Mouse (Mus musculus) gastrocnemius, postnatal 14 days (tissue): Measurements from ENCODE around the gene Mllt3. TPM values are rescaled to one million over a fixed set of nuclear protein-coding genes. Genes with fewer than 3 reads are reported as not detected.

Experiments used
- DNase-seq: peaks from one replicate; pipeline ENCODE4 v3.0.0; 2021; ENCODE audit warnings: mixed read lengths
- intact Hi-C: fragments of 180-260 bp; cut with DNase I; formaldehyde crosslinking; loops from one replicate; pipeline ENCODE4 v1.15.1; 2025; ENCODE audit warnings: low total_unique reads
- total RNA-seq, 2 experiments: library from RNA; stranded (reverse); gene quantifications; 2 replicates each; pipeline ENCODE4 v1.2.3; 2021

The Mllt3 gene
- total RNA-seq, 2 experiments from 2014 or later: 33.5 TPM

DNA sequence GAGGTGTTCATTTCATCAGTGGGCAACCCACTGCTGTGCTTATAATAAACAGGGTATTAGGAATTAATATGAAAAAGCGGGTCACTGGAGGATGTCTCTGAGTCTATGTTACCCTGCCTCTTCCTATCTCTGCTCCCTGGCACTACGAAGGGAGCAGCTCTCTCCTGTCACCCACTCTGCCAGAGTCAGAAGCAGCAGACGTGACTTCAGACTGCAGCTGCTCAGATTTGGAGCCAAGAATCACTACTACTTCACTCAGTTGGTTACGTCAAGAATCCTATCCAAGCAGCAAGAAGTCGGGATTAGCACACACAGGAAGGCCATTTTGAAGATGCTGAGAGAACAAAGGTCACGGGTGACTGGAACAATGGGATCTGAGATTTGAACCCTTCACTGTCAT lies 71.3 kb downstream of the Mllt3 start:
- DNase-seq: no peak
- intact Hi-C loops: no loop called here

DNA sequence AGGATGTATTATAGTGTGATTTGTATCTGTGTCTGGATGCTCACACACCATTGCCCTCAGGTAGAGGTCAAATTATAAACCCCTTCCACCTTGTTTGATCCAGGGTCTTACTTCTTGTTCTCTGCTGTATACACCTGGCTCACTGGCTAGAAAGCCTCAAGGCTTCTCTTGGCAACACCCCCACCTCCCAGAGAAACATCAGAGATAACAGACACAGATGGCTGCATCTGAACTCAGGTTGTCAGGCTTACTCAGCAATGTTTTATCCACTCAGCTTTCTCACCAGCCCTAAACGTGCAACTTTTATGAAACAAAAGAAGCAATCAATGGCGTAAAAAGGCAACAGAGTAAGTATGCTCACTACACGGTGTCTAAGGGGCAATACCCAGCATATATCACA lies 75.3 kb downstream of the Mllt3 start:
- intact Hi-C loops: no loop called here
- no peak for DNase-seq

DNA sequence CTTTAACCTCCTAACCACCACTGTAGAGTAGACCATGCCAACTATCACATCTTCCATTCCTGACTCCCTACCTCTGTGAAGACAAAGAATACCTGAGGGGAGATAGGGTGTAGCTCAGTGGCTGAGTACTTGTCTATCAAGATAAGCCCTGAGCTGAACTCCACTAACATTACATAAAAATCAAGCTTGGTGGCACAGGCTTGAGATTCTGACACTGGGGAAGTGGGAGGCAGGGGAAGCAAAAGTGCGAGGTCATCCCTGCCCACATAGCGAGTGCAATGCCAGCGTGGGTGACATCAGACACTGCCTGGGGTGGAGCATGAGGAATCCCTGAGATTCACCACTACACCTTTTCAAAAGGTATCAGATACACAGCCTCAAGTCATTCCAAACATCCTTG lies 76.0 kb downstream of the Mllt3 start:
- intact Hi-C loops: no loop called here
- no peak for DNase-seq

DNA sequence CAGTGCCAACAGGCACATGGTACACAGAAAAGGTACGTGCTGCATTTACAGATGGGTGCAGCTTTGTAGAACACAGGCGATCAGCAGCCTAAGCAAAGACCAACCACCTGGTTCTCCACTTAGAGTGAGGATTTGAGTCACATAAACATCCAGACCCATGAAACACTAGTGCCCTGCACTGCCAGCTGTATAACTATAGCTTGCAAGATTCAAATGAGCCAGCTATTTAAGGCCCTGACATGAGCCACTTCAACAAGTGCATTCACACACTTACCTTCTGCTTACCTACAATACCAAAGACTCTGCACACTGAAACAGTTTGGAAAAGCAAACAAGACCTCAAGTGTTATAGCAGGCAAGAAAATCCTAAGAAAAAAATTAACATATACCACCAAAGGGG lies 78.0 kb downstream of the Mllt3 start:
- DNase-seq: no peak
- intact Hi-C loops: no loop called here

DNA sequence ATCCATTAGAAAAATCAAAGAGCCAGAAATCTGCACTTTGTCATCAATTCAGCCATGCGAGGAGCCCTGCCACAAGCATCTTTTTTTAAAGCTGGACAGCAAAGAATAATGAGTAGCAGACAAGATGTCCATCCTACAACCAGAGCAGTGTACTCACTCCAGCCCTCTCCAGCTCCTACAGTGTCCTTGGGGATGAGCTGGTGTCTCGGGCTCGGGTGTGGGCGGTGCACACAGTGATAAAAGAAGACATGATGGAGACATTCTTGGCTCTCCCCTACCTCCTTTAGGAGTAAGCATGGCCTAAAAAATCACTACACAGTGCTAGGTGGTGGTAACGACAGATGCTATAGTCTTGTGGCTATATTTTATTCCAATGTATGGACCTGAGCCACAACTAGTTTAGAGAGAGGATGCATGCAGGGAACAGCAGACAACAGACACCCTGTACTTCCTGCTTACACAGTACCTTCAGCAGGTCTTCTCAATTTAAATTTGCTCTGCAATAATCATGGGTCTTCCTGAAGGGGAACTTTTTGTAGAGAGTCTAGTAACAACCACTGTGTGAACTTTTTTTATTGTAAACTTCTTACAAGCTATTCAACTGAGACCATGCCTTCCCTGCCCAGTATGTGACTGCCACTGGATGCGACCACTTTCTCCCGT lies 78.6 kb downstream of the Mllt3 start:
- intact Hi-C loops: no loop called here
- DNase-seq: no peak

DNA sequence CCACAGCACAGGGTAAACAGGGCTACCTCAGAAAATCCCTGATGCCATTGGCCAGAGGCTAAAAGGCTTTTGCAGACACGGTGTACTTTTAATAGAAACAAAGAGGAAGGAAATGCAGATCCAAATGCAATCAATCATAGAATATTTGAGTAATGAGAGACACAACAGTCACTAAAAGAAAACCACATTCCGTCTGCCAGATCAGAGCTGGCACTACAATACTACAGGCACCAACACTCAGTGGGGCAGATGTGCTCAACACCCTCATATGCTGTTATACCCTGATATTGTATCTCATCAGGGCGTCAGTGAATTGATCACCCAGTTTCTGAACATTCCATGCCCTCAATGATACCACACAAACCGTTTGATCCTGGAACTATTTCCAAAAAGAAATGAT lies 79.4 kb downstream of the Mllt3 start:
- no peak for DNase-seq
- intact Hi-C loops: no loop called here

DNA sequence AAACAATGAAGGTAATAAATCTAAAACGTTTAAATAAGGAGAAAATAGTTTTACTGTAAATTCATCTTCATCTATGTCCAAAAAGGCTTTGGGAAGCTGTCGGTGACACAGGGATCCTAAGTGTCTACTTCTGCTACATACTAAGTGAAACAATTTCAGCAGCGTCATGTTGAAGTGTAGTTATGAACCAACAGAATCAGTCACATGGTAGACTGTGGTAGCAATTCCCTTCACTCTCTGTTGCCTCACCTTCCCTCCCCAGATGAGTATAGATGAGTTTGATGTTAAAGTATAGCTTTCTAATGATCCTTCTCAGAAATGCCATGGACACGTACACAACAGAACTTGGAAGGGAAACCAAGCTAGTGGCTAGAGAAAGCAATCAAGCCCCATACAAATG lies 79.9 kb downstream of the Mllt3 start:
- no peak for DNase-seq
- intact Hi-C loops: no loop called here

DNA sequence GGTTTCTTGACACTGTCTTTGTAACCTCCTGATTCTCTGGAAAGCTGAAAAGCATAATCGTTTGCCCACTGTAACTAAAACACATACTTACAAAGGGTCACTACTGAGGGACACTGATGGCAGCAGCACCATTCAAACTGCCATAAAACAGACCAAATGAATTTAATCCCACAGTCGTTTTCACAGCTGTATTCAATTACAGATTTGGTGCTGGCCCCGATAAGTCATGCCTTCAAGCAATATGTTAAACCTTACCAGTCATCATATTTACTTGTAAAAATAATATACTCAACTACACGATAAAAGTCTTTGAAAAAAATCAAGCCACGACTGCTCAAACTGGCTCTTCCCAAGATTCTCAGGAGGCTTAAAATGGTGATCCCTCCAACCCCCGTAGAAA lies 83.7 kb downstream of the Mllt3 start:
- intact Hi-C loops: no loop called here

DNA sequence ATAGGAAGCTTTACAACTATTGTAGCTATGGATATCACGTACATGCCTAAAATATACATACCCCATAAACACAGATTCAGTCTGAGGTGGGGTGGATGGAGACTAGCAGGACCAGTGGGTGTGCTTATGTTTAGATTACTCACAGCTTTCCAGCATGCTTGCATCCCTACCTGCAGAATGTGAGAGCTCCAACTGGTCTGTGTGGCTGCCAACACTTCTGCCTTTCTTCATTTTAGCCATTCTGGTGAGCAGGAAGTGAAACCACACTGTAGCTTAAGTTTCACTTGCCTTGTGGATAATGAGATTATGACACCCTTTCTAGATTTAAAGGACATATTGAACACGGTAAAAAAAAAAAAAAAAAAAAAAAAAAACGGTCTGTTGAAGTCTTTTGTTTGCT lies 88.8 kb downstream of the Mllt3 start:
- no peak for DNase-seq
- intact Hi-C loops: no loop called here

More for the DNA sequence above, 83.7 kb downstream of the Mllt3 start:
- no peak for DNase-seq

DNA sequence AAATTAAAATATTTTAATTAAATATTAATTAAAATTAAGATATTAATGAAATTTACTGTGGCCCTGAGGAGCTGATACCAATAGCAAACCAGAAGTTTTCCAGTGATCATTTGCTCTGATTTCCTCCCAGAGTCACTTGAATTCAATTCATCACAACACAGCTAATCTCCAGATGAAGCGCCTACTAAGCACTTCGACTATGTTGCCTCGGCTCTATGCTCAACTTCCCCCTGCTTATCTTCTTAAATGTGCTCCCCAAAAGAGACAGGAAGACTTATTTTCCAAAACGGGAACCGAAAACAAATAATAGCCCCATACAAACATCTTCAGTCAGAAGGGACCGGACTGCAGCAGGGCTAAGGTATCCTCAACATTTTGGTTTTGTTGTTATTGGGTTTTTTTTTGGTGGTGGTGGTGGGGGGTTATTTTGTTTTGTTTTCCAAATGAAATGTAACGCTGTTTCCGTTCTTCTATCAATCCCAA lies 90.2 kb downstream of the Mllt3 start:
- intact Hi-C loops: no loop called here
- no peak for DNase-seq

DNA sequence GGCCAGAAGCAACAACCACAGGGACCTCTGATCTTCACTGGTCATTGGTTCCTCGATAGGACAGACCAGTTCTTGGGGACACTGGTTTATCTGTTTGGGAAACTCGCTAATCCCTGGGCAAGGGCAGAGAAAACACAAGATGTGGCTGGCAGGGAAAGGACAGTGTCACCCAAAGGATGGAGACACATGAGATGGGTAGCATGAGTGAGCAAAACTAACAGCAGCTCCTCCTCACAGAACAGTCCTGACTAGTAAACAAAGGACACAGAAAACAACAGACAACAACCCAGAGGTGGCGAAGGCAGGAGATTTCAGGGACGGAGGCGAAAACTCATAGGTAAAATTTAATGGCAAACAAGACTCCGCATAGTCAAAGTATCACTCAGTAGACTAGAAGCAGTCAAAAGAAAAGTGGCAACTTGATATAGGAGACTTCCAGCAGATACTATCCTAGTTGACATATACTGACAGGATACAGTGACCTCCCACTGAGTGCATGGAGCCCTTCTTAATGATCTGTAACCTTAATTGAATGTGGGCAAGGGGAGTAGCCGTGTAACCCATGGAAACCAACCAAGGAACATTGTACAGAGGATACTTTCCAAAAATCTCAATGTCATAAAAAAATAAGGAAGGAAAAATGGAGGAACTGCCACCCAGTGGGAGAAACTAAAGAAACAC lies 93.5 kb downstream of the Mllt3 start:
- intact Hi-C loops: no loop called here
- no peak for DNase-seq

DNA sequence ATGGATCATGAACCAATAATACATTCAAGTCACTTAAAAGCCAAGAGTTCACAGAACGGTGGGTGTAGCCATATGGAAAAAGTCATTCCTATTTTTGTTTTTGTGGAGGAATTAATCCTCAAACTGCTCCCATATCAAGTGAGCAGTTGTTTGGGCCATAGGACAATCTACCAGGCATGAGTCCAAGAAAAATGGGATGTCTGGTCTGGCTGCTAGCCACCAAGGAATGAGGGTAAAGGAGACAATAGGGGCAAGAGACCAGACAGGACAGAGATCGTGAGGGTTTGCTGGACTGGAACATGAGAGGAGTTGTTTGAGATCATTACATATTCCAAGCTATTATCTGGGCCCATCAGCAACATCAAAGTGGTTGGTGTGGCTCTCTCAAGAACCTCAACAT lies 96.8 kb downstream of the Mllt3 start:
- intact Hi-C loops: no loop called here
- DNase-seq: no peak

DNA sequence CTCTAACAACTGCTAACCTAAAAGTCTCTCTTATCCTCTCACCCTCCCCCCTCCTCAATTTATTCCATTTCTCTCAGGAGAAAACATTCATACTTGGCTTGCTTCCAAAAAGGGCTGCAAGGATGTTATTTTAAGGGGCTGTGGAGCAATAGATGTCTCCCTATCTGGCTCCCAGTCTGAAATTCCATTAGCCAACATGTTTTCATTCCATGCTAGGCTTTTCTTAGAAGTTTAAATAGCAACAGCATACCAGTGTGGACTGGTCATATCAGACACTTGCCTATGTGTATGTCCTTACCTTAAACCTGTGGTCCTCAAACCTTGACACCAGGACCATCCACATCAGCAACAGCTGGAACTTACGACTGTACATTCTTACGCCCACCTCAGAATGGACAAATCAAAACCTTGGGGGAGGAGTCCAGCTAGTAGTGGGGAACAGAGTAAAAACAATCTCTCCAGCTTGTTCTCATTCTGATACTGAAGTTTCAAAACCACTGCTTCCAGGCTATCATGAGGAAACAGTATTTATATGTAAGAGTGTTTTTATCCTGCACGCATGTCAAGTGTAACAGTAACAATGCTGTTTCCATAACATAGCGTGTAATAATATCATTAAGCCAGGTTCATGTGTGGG lies 99.3 kb downstream of the Mllt3 start:
- no peak for DNase-seq
- intact Hi-C loops: no loop called here

DNA sequence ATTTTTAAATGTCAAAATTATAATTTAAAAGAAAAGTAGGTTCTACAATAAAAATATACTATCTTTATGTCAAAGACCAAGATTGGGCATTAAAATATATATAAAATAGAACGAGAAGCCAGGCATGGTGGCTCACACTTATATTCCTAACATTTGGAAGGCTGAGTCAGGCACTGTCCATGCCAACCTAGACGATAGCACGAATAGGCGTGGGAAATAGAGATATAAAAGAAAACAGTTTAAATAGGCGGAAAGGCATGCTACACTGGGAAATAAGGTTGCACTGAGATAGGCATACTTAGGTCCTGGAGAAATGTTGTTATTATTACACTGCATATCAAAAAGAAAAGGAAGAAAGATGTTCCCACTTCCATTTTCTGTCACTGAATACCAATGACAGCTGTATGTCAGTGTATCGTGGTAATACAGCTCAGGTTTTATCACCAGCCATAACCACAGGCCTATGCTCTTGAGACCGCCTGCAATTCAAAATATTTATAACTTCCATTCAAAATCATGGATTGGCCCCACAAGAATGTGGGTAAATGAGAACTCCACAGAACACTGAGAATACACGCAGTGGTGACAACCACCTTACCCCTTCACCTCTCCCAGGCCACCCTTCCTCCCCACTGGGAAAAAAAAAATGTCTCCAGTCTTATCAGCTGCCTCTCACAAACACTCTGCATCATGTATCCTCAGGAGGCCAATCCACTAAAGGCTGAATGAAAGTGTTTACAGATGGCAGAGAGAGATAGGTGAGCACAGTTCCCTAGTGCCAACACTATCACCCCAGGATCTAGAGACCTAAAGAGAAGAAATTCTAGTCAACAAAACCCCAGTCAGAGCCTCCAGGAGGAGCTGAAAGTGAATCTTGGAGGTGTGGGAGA lies 102.6 kb downstream of the Mllt3 start:
- no peak for DNase-seq
- intact Hi-C loops: no loop called here

DNA sequence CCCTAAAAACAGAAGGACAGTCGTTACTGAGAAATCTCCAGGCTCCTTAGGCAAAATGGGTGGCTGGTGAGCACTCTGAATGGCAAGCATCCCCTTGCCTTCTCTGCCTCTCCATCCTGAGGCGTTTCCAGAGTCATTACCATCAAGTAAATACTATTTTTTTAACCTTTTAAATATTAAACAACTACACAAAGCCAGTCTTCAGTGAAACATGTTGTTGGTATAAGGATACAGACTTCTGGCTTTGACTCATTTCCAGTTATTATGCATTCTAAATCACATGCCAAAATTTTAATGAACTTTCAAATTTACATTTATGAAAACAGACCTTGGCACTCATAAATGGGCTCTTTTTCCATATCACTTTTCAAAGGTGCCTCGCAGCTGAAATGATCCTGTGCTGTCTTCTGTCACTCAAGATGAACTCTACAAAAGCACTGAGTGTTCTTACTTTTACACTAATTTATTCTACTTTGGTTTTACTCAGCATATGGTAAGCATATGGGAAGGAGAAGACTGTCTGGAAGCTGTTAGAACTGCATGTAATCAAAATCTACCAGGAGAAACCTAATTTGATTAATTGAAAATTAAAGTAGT lies 104.5 kb downstream of the Mllt3 start:
- intact Hi-C loops: no loop called here
- DNase-seq: no peak

DNA sequence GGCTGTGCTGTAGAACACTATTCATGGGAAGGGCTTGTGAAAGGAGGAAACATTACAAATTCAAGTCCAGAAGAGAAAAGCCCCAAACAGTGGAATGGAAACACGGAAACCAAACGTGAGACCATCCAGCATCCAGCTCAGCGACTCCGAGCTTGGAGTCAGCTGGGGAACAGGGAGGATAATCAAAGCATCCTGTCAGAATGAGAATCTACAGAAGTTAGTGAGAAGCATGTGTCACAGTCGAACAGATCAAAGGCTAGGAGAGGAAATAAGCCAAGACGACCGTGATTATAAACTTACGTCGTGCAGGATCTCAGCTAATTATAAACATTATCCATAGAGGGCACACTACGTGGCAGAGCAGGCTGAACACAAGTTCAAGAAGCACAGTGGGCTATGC lies 105.8 kb downstream of the Mllt3 start:
- DNase-seq: no peak
- intact Hi-C loops: no loop called here

DNA sequence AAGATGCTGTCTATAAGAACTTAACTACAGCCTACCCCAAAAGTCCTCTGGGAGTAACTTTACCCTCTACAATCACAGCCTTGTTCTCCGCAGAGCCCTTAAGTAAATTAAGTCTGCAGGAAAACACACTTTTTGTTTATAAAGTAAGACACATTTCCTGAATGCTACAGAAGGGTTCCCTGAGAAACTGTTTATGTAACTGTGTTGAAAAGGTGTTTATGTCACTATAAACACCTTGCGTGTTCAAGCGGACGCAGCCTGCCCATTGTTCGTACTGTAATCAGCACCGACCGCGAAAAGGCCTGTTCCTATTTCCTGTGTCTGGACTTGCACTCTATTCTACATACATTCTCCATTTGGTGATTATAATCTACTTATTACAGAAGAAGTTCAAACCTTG lies 112.5 kb downstream of the Mllt3 start:
- no peak for DNase-seq
- intact Hi-C loops: no loop called here

DNA sequence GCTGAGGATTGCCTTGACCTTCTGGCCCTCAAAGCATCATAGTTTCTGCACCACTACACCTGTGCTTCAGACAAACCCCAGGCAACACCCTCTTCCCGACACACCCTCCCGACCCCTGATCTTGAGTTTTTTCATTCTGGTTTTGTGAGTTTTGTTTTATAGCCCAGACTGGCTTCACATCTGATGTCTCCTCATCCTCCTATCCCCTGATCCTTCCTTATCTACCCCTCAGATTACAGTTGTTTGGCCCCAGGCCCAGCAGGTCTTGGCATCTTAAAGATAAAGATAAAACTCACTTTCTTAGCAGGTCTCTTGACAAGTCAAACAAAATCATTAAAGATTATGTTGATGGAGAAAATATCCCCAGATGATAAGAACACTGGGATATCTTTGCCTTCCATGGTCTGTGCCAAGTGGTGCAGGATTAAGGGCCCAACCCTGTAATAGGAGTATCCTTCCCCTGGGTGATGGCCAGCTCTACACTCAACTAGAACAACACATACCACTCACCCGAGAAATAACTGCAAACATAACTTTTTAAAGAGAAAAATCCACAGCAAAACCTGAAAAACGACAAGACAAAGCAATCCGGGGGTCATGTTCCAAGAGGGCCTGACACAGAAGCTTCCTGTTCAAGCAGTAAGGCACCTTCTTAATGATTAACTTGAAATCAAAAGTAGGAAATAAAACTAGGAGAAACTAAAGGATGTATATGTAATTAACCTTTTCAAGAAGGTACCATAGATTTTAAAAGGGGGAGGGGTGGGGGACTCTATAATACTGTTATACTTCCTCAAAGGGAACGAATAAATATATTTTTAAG lies 121.8 kb downstream of the Mllt3 start:
- intact Hi-C loops: no loop called here
- DNase-seq: no peak
